Mouse (Mus musculus) ES-E14 (cell line): ENCODE measurements around the gene Setdb2. TPM values are rescaled to one million over a fixed set of nuclear protein-coding genes. Genes with fewer than 3 reads are reported as not detected.
A peak's percentile ranks its signal among the peaks of the same experiment; 100 is the strongest.

Source experiments
- DNase-seq: peaks from one replicate; pipeline ENCODE4 v3.0.0-alpha.2; 2013; ENCODE audit warnings: low read depth, low spot score
- H3K27ac ChIP-seq: 2 replicates; pipeline ENCODE4 v1.5.1; 2012; ENCODE audit warnings: low read depth, mild to moderate bottlenecking, low read length, moderate library complexity, mixed read lengths; ENCODE audit not compliant: poor library complexity, insufficient read depth, severe bottlenecking
- H3K36me3 ChIP-seq: 2 replicates; pipeline ENCODE4 v1.6.1; 2012; ENCODE audit warnings: mild to moderate bottlenecking, low read length, moderate library complexity, mixed read lengths; ENCODE audit not compliant: control insufficient read depth, poor library complexity, insufficient read depth, severe bottlenecking
- H3K4me1 ChIP-seq, 2 experiments: fragments of 150-350 bp in 1 of 2; sonication (generic) in 1 of 2; 2 replicates each; pipeline ENCODE4 v1.6.1; 2012; ENCODE audit warnings: low read length in 2 of 2, mild to moderate bottlenecking in 1 of 2, mixed read lengths in 1 of 2; ENCODE audit not compliant: control insufficient read depth in 2 of 2, insufficient read depth in 2 of 2, poor library complexity in 1 of 2
- H3K4me3 ChIP-seq, 2 experiments: fragments of 150-350 bp in 1 of 2; sonication (generic) in 1 of 2; 2 replicates each; pipeline ENCODE4 v1.5.1; 2012; ENCODE audit warnings: low read length in 2 of 2, low read depth in 1 of 2, mild to moderate bottlenecking in 1 of 2, mixed read lengths in 1 of 2; ENCODE audit not compliant: insufficient read depth in 1 of 2, poor library complexity in 1 of 2, severe bottlenecking in 1 of 2
- H3K9ac ChIP-seq: 2 replicates; pipeline ENCODE4 v1.6.1; 2012; ENCODE audit warnings: low read depth, mild to moderate bottlenecking, low read length, mixed read lengths; ENCODE audit not compliant: poor library complexity, insufficient read depth, severe bottlenecking
- H3K9me3 ChIP-seq: fragments of 150-350 bp; sonication (generic); 2 replicates; pipeline ENCODE4 v1.6.1; 2012; ENCODE audit warnings: low read depth, mild to moderate bottlenecking, low read length; ENCODE audit not compliant: control insufficient read depth, insufficient read depth
- CHD2 ChIP-seq: IDR thresholded peaks from 2 replicates; pipeline ENCODE4 v1.6.1; 2014; ENCODE audit warnings: mild to moderate bottlenecking, low read depth, low read length, inconsistent platforms
- HCFC1 ChIP-seq: IDR thresholded peaks from 2 replicates; pipeline ENCODE4 v1.6.1; 2012; ENCODE audit warnings: low read length, inconsistent platforms, borderline replicate concordance; ENCODE audit not compliant: insufficient read depth
- MAFK ChIP-seq: IDR thresholded peaks from 2 replicates; pipeline ENCODE4 v1.6.1; 2014; ENCODE audit warnings: mild to moderate bottlenecking, low read depth, low read length, inconsistent platforms; ENCODE audit not compliant: insufficient read depth
- ZC3H11A ChIP-seq: IDR thresholded peaks from 2 replicates; pipeline ENCODE4 v1.6.1; 2012; ENCODE audit warnings: low read depth, mild to moderate bottlenecking, inconsistent platforms, low read length, borderline replicate concordance
- ZNF384 ChIP-seq: IDR thresholded peaks from 2 replicates; pipeline ENCODE4 v1.6.1; 2012; ENCODE audit warnings: low read depth, low read length, inconsistent platforms
- in situ Hi-C, 2 experiments: fragments of 600-800 bp; cut with MboI; formaldehyde crosslinking; loops; one replicate each; pipeline ENCODE4 v1.15.1; 2025; ENCODE audit warnings: low sequenced_read_pairs in 2 of 2, inconsistent platforms in 1 of 2; ENCODE audit not compliant: unreplicated experiment in 2 of 2
- total RNA-seq: library from RNA; depleted of rRNA; stranded (reverse); fragments of 300-350 nt; gene quantifications from 2 replicates; pipeline ENCODE4 v1.2.3, GENCODE M21; 2012

Setdb2 gene
- total RNA-seq, 1 experiment, result 7.9 TPM

- peak overlapping the region; percentile 75 to 95 for H3K4me3 ChIP-seq
- in situ Hi-C loops, result no loop called here
- DNase-seq, result no peak
- TF ChIP-seq MAFK, result no peak
- TF ChIP-seq CHD2, result no peak
- no peak for TF ChIP-seq ZNF384
- TF ChIP-seq HCFC1, result no peak
- TF ChIP-seq ZC3H11A, result no peak
- H3K27ac ChIP-seq, result no peak overlapping the region
- H3K9ac ChIP-seq, result peak overlapping the region; percentile 88; the same call in 1 of the 2 replicates
- no peaks in the 10 kb centered on the region; the same call in 1 of the 2 replicates for H3K36me3 ChIP-seq
- H3K9me3 ChIP-seq, result no peaks in the 10 kb centered on the region
- H3K4me1 ChIP-seq, result peaks cover 2 to 4% of the 10 kb centered on the region in 2 experiments; a peak in 2 of 4 replicates
These were observed 645 bp downstream of the Setdb2 start for GRCm38 (mm10) chr14:59440039-59440438.

GRCm38 (mm10) chr14:59438505-59438904 lies 2.2 kb downstream of the Setdb2 start:
- Histone ChIP-seq H3K4me1 (peaks cover 2 to 4% of the 10 kb centered on the region in 2 experiments; a peak in 2 of 4 replicates), H3K4me3 (no peak overlapping the region), H3K9ac (no peak overlapping the region), H3K36me3 (no peaks in the 10 kb centered on the region; the same call in 1 of the 2 replicates), H3K27ac (no peak overlapping the region), H3K9me3 (no peaks in the 10 kb centered on the region)
- TF ChIP-seq ZC3H11A, result no peak
- no peak for TF ChIP-seq HCFC1
- no peak for TF ChIP-seq MAFK
- TF ChIP-seq ZNF384, result no peak
- no peak for TF ChIP-seq CHD2
- in situ Hi-C loops, result no loop called here
- DNase-seq, result no peak

GRCm38 (mm10) chr14:59437398-59437797 lies 3.3 kb downstream of the Setdb2 start:
- Histone ChIP-seq H3K9ac (no peak overlapping the region), H3K4me1 (peaks cover 2 to 4% of the 10 kb centered on the region in 2 experiments; a peak in 2 of 4 replicates), H3K36me3 (no peaks in the 10 kb centered on the region; the same call in 1 of the 2 replicates), H3K27ac (no peak overlapping the region), H3K4me3 (no peak overlapping the region), H3K9me3 (no peaks in the 10 kb centered on the region)
- TF ChIP-seq CHD2, result no peak
- no peak for TF ChIP-seq HCFC1
- TF ChIP-seq MAFK, result no peak
- TF ChIP-seq ZNF384, result no peak
- TF ChIP-seq ZC3H11A, result no peak
- in situ Hi-C loops, result no loop called here
- DNase-seq, result no peak

GRCm38 (mm10) chr14:59435206-59435605 lies 5.5 kb downstream of the Setdb2 start:
- TF ChIP-seq MAFK (no peak), ZNF384 (no peak), HCFC1 (no peak), ZC3H11A (no peak), CHD2 (no peak)
- H3K9me3 ChIP-seq, result no peaks in the 10 kb centered on the region
- no peaks in the 10 kb centered on the region; the same call in 1 of the 2 replicates for H3K36me3 ChIP-seq
- DNase-seq, result no peak
- in situ Hi-C loops, result no loop called here
- no peak overlapping the region for H3K4me3 ChIP-seq
- no peak overlapping the region for H3K27ac ChIP-seq
- no peak overlapping the region for H3K9ac ChIP-seq
- peaks cover 2 to 4% of the 10 kb centered on the region in 2 experiments; a peak in 2 of 4 replicates for H3K4me1 ChIP-seq

GRCm38 (mm10) chr14:59433902-59434301 lies 6.8 kb downstream of the Setdb2 start:
- H3K9me3 ChIP-seq, result no peaks in the 10 kb centered on the region
- H3K27ac ChIP-seq, result no peak overlapping the region
- H3K36me3 ChIP-seq, result no peaks in the 10 kb centered on the region; the same call in 1 of the 2 replicates
- no peak overlapping the region for H3K4me3 ChIP-seq
- no peak overlapping the region for H3K9ac ChIP-seq
- no peak for TF ChIP-seq CHD2
- TF ChIP-seq MAFK, result no peak
- TF ChIP-seq ZC3H11A, result no peak
- no peak for TF ChIP-seq HCFC1
- TF ChIP-seq ZNF384, result no peak
- DNase-seq, result no peak
- no peaks in the 10 kb centered on the region for H3K4me1 ChIP-seq
- in situ Hi-C loops, result no loop called here
